37 mouse cellular contexts compared by ENCODE assay signal in genomic region chr6:23272542-23272941, GRCm38 (mm10). TPM values are rescaled to one million over a fixed set of nuclear protein-coding genes. Genes with fewer than 3 reads are reported as not detected.
A peak's percentile ranks its signal among the peaks of the same experiment; 100 is the strongest.
DNase-seq lines count a peak whose midpoint lies in the region; ATAC-seq and TF ChIP-seq lines count a peak whose summit lies in the region.
"Had no signal": no experiment of that assay in that cellular context is flagged by ENCODE, and none has a peak within 500 bp of the region (broad histone marks: within the 10 kb centered on the region; RNA-seq: fewer than 3 reads in every experiment).

No protein-coding gene starts in this region.

- TF ChIP-seq CTCF in brain, embryonic 14.5 days (IDR thresholded peaks at IDR 0.05; ENCODE audit: borderline replicate concordance, extremely low read depth, insufficient read depth, insufficient read length) = no peak

- H3K27me3 ChIP-seq in forebrain, embryonic 10.5 days (ENCODE audit: poor library complexity, severe bottlenecking) = peaks cover 70% of the 10 kb centered on the region
- peaks cover 34% of the 10 kb centered on the region for H3K27me3 ChIP-seq in forebrain, embryonic 16.5 days (replicated peaks; ENCODE audit: control insufficient read depth, insufficient read depth, low read length)
- peaks cover 78% of the 10 kb centered on the region for H3K27me3 ChIP-seq in midbrain, embryonic 11.5 days (ENCODE audit: control insufficient read depth, insufficient read depth, low read length)
- H3K27me3 ChIP-seq in midbrain, embryonic 16.5 days (ENCODE audit: control insufficient read depth, insufficient read depth, low read depth, low read length) = peaks cover 43% of the 10 kb centered on the region
- peaks cover 42% of the 10 kb centered on the region for H3K27me3 ChIP-seq in forebrain, embryonic 14.5 days (replicated peaks; ENCODE audit: control insufficient read depth, insufficient read depth, low read length)

- H3K27ac ChIP-seq in forebrain, embryonic 10.5 days = peak overlapping the region; percentile 80
- H3K27ac ChIP-seq in forebrain, embryonic 16.5 days (ENCODE audit: low read length) = no peak overlapping the region
- no peak overlapping the region for H3K27ac ChIP-seq in midbrain, embryonic 11.5 days (ENCODE audit: low read depth, low read length)
- no peak overlapping the region for H3K27ac ChIP-seq in midbrain, embryonic 16.5 days (ENCODE audit: low read length)
- H3K27ac ChIP-seq in forebrain, embryonic 14.5 days (ENCODE audit: low read depth, low read length) = no peak overlapping the region
- H3K27ac ChIP-seq: embryonic facial prominence, embryonic 12.5 days; hindbrain, embryonic 15.5 days; layer of hippocampus, adult 2 months; liver, embryonic 12.5 days; stomach, embryonic 15.5 days had no signal

- H3K36me3 ChIP-seq in forebrain, embryonic 10.5 days (replicated peaks) = no peaks in the 10 kb centered on the region
- no peaks in the 10 kb centered on the region for H3K36me3 ChIP-seq in forebrain, embryonic 16.5 days (ENCODE audit: control insufficient read depth, insufficient read depth)
- H3K36me3 ChIP-seq in midbrain, embryonic 11.5 days (ENCODE audit: control insufficient read depth, insufficient read depth, low read length) = no peaks in the 10 kb centered on the region
- H3K36me3 ChIP-seq in midbrain, embryonic 16.5 days (ENCODE audit: control insufficient read depth, insufficient read depth, low read length) = no peaks in the 10 kb centered on the region
- H3K36me3 ChIP-seq in forebrain, embryonic 14.5 days (ENCODE audit: control insufficient read depth, insufficient read depth, low read length) = no peaks in the 10 kb centered on the region
- H3K36me3 ChIP-seq: embryonic facial prominence, embryonic 12.5 days; hindbrain, embryonic 15.5 days; liver, embryonic 12.5 days; stomach, embryonic 15.5 days had no signal

- no peak for DNase-seq in forebrain, embryonic 10.5 days (ENCODE audit: extremely low spot score, low spot score)
- peak; percentile 94 for DNase-seq in midbrain, embryonic 11.5 days (ENCODE audit: low spot score, missing footprints)
- DNase-seq in brain, embryonic 14.5 days (ENCODE audit: low read depth) = peak; percentile 70
- peak; percentile 37 for DNase-seq in forebrain, embryonic 14.5 days (ENCODE audit: low spot score)
- DNase-seq in gastrocnemius, postnatal 25 days = no peak
- DNase-seq: adrenal gland, postnatal 10 days; cerebellum, adult 11 months; cerebellum, adult 9-10 months; cerebellum, postnatal 36 days; gastrocnemius, postnatal 10 days; heart, postnatal 14 days; kidney, adult 2 months; kidney, postnatal 36 days; left cerebral cortex, postnatal 4 days; liver, postnatal 0 days; lung, postnatal 36 days; right cerebral cortex, postnatal 14 days; thymus, postnatal 14 days had no signal

- no peak overlapping the region for H3K4me2 ChIP-seq in forebrain, embryonic 16.5 days (ENCODE audit: low read length)
- 0 out of 2 replicates have a peak overlapping the region, but pooled peaks have one; percentile 17 for H3K4me2 ChIP-seq in midbrain, embryonic 11.5 days
- H3K4me2 ChIP-seq in midbrain, embryonic 16.5 days (ENCODE audit: low read length) = no peak overlapping the region
- H3K4me2 ChIP-seq in forebrain, embryonic 14.5 days (ENCODE audit: low read length) = peak overlapping the region; percentile 34
- H3K4me2 ChIP-seq: embryonic facial prominence, embryonic 12.5 days; liver, embryonic 12.5 days; stomach, embryonic 15.5 days had no signal

- no peak overlapping the region for H3K9ac ChIP-seq in forebrain, embryonic 16.5 days (replicated peaks; ENCODE audit: low read depth, low read length)
- no peak overlapping the region for H3K9ac ChIP-seq in midbrain, embryonic 11.5 days (ENCODE audit: low read length)
- no peak overlapping the region for H3K9ac ChIP-seq in midbrain, embryonic 16.5 days (ENCODE audit: low read depth, low read length)
- no peak overlapping the region for H3K9ac ChIP-seq in forebrain, embryonic 14.5 days (ENCODE audit: low read length)
- H3K9ac ChIP-seq: embryonic facial prominence, embryonic 12.5 days; hindbrain, embryonic 15.5 days; liver, embryonic 12.5 days; liver, postnatal 0 days; stomach, embryonic 15.5 days had no signal

- no peak for ATAC-seq in forebrain, embryonic 16.5 days
- 0 out of 2 replicates have a peak, but pooled peaks have one; percentile 12 for ATAC-seq in midbrain, embryonic 11.5 days (ENCODE audit: low FRiP score)
- ATAC-seq in midbrain, embryonic 16.5 days = no peak
- peak; percentile 30; the same call in 1 of the 2 replicates for ATAC-seq in forebrain, embryonic 14.5 days
- no peak for ATAC-seq in CD4-positive, CD25-positive, alpha-beta regulatory T cell, adult 4 months
- ATAC-seq: liver, embryonic 12.5 days; liver, postnatal 0 days; Patski had no signal

- peak overlapping the region; percentile 27 for H3K4me3 ChIP-seq in forebrain, embryonic 10.5 days
- no peak overlapping the region for H3K4me3 ChIP-seq in forebrain, embryonic 16.5 days (replicated peaks; ENCODE audit: low read length)
- no peak overlapping the region for H3K4me3 ChIP-seq in midbrain, embryonic 11.5 days (ENCODE audit: low read depth, low read length)
- no peak overlapping the region for H3K4me3 ChIP-seq in midbrain, embryonic 16.5 days (ENCODE audit: low read depth, low read length)
- H3K4me3 ChIP-seq in forebrain, embryonic 14.5 days (ENCODE audit: low read depth, low read length) = no peak overlapping the region
- H3K4me3 ChIP-seq: embryonic facial prominence, embryonic 12.5 days; hindbrain, embryonic 15.5 days; layer of hippocampus, adult 2 months; liver, embryonic 12.5 days; stomach, embryonic 15.5 days had no signal

- WGBS in forebrain, embryonic 10.5 days = 5% methylated on average over 7 of the region's 7 CpGs
- WGBS in forebrain, embryonic 16.5 days = 21% methylated on average over 7 of the region's 7 CpGs
- 6% methylated on average over 7 of the region's 7 CpGs for WGBS in midbrain, embryonic 11.5 days
- WGBS in midbrain, embryonic 16.5 days = 10% methylated on average over 7 of the region's 7 CpGs
- WGBS in forebrain, embryonic 14.5 days = 12% methylated on average over 7 of the region's 7 CpGs

- H3K4me1 ChIP-seq in forebrain, embryonic 10.5 days = peaks cover 77% of the 10 kb centered on the region
- peaks cover 9% of the 10 kb centered on the region; the same call in 1 of the 2 replicates for H3K4me1 ChIP-seq in forebrain, embryonic 16.5 days (replicated peaks; ENCODE audit: control insufficient read depth, insufficient read depth, low read length)
- H3K4me1 ChIP-seq in midbrain, embryonic 11.5 days (ENCODE audit: control insufficient read depth, insufficient read depth, low read length) = peaks cover 12% of the 10 kb centered on the region
- no peaks in the 10 kb centered on the region for H3K4me1 ChIP-seq in midbrain, embryonic 16.5 days (ENCODE audit: control insufficient read depth, insufficient read depth, low read length)
- peaks cover 12% of the 10 kb centered on the region for H3K4me1 ChIP-seq in forebrain, embryonic 14.5 days (ENCODE audit: control insufficient read depth, insufficient read depth, low read length)
- H3K4me1 ChIP-seq: embryonic facial prominence, embryonic 12.5 days; liver, embryonic 12.5 days had no signal

- no peaks in the 10 kb centered on the region for H3K9me3 ChIP-seq in forebrain, embryonic 10.5 days
- no peaks in the 10 kb centered on the region for H3K9me3 ChIP-seq in forebrain, embryonic 16.5 days (ENCODE audit: control insufficient read depth, low read length)
- H3K9me3 ChIP-seq in midbrain, embryonic 11.5 days (ENCODE audit: control insufficient read depth, low read length) = no peaks in the 10 kb centered on the region
- no peaks in the 10 kb centered on the region for H3K9me3 ChIP-seq in midbrain, embryonic 16.5 days (replicated peaks; ENCODE audit: control insufficient read depth, low read length, poor library complexity, severe bottlenecking)
- H3K9me3 ChIP-seq in forebrain, embryonic 14.5 days (replicated peaks; ENCODE audit: control insufficient read depth, low read length) = no peaks in the 10 kb centered on the region
- H3K9me3 ChIP-seq: embryonic facial prominence, embryonic 12.5 days; hindbrain, embryonic 15.5 days; liver, embryonic 12.5 days; stomach, embryonic 15.5 days had no signal

- TF ChIP-seq POLR2A in brain, embryonic 14.5 days (IDR thresholded peaks at IDR 0.05; ENCODE audit: borderline replicate concordance, extremely low read depth, insufficient read depth, insufficient read length, poor library complexity, severe bottlenecking) = no peak

RNA-seq across cellular contexts. Expression of gene Fezf1, which starts 24.4 kb away (rescaled TPM):
- polyA plus RNA-seq in forebrain, embryonic 10.5 days (2016; fragmentation: Nextera tagmentation; extraction: Ambion mirVana) = 35.1 and 38.2 TPM in 2 replicates
- 4.1 and 15.2 TPM in 2 replicates for polyA plus RNA-seq in forebrain, embryonic 16.5 days (2015; fragmentation: Nextera tagmentation; extraction: Ambion mirVana)
- 1.9 and 3.3 TPM in 2 replicates for polyA plus RNA-seq in midbrain, embryonic 11.5 days (2014; fragmentation: Nextera tagmentation; extraction: Ambion mirVana)
- 4.7 and 8.9 TPM in 2 replicates for polyA plus RNA-seq in midbrain, embryonic 16.5 days (2015; fragmentation: Nextera tagmentation; extraction: Ambion mirVana)
- 9.9 and 16.1 TPM in 2 replicates for polyA plus RNA-seq in brain, embryonic 14.5 days (2012; rRNA removed)
- 11.2 and 12.0 TPM in 2 replicates for polyA plus RNA-seq in forebrain, embryonic 14.5 days (2014; fragmentation: Nextera tagmentation; extraction: Ambion mirVana)
- polyA plus RNA-seq in CD4-positive, CD25-positive, alpha-beta regulatory T cell, adult 4 months (2017; shearing (Covaris generic)) = not detected
- total RNA-seq in gastrocnemius, postnatal 25 days (2021) = not detected
- total RNA-seq: adrenal gland, postnatal 10 days; gastrocnemius, postnatal 10 days; granulocyte monocyte progenitor cell, adult 5-6 weeks; heart, postnatal 14 days; layer of hippocampus, adult 2 months; layer of hippocampus, postnatal 25 days; megakaryocyte, adult 5-6 weeks; MEL; monocyte, adult 5-6 weeks had no signal
- polyA plus RNA-seq: heart, embryonic 14.5 days; hindbrain, embryonic 15.5 days; intestine, embryonic 14.5 days; kidney, adult 2 months; kidney, embryonic 16.5 days; liver, embryonic 12.5 days; liver, postnatal 0 days; lung, embryonic 16.5 days; Patski; stomach, embryonic 15.5 days; urinary bladder, adult 2 months had no signal

Comparison
In these comparisons a context has a peak if more than half of its experiments do, and no peak if none do; other contexts are left out.
1. DNase-seq: peak in midbrain, embryonic 11.5 days (single experiment), brain, embryonic 14.5 days (single experiment) and forebrain, embryonic 14.5 days (single experiment); none in forebrain, embryonic 10.5 days (single experiment) and gastrocnemius, postnatal 25 days (single experiment).
2. ATAC-seq: peak in midbrain, embryonic 11.5 days (single experiment) and forebrain, embryonic 14.5 days (single experiment); none in forebrain, embryonic 16.5 days (single experiment), midbrain, embryonic 16.5 days (single experiment) and CD4-positive, CD25-positive, alpha-beta regulatory T cell, adult 4 months (single experiment).
3. H3K4me2 ChIP-seq: peak in midbrain, embryonic 11.5 days (single experiment) and forebrain, embryonic 14.5 days (single experiment); none in forebrain, embryonic 16.5 days (single experiment) and midbrain, embryonic 16.5 days (single experiment).